Mouse (Mus musculus) liver, adult 2 months (tissue): ENCODE results near the gene Gimap9. TPM values are rescaled to one million over a fixed set of nuclear protein-coding genes. Genes with fewer than 3 reads are reported as not detected.
A peak's percentile ranks its signal among the peaks of the same experiment; 100 is the strongest.

Experiments used
- DNase-seq: peaks from one replicate; pipeline ENCODE4 v3.0.0-alpha.2; 2011; ENCODE audit warnings: low read depth, low spot score; ENCODE audit errors: extremely low read depth
- H3K27ac ChIP-seq: fragments of 200-500 bp; replicated peaks from 2 replicates; pipeline ENCODE4 v1.5.1; 2012; ENCODE audit warnings: low read depth, mild to moderate bottlenecking, control low read depth, inconsistent platforms, low read length; ENCODE audit not compliant: insufficient read depth
- H3K27me3 ChIP-seq: fragments of 200-500 bp; 2 replicates; pipeline ENCODE4 v1.6.1; 2012; ENCODE audit warnings: mild to moderate bottlenecking, moderate library complexity, low read length, inconsistent platforms; ENCODE audit not compliant: control insufficient read depth, insufficient read depth
- H3K36me3 ChIP-seq: fragments of 200-500 bp; 2 replicates; pipeline ENCODE4 v1.6.1; 2012; ENCODE audit warnings: low read length, inconsistent platforms; ENCODE audit not compliant: control insufficient read depth, insufficient read depth
- H3K4me1 ChIP-seq: fragments of 200-500 bp; 2 replicates; pipeline ENCODE4 v1.6.1; 2011; ENCODE audit warnings: low read length; ENCODE audit not compliant: control insufficient read depth, insufficient read depth
- H3K4me3 ChIP-seq: fragments of 200-500 bp; 2 replicates; pipeline ENCODE4 v1.5.1; 2011; ENCODE audit warnings: low read depth, mild to moderate bottlenecking, control low read depth, low read length, moderate library complexity; ENCODE audit not compliant: insufficient read depth
- H3K79me2 ChIP-seq: fragments of 200-500 bp; 2 replicates; pipeline ENCODE4 v1.6.1; 2012; ENCODE audit warnings: inconsistent platforms, mild to moderate bottlenecking, low read length, moderate library complexity; ENCODE audit not compliant: control insufficient read depth, insufficient read depth
- H3K9ac ChIP-seq: fragments of 200-500 bp; 2 replicates; pipeline ENCODE4 v1.6.1; 2012; ENCODE audit warnings: low read depth, mild to moderate bottlenecking, control low read depth, inconsistent platforms, low read length
- CTCF ChIP-seq: fragments of 200-500 bp; IDR thresholded peaks from 2 replicates; pipeline ENCODE4 v1.5.1; 2011; ENCODE audit warnings: low read depth, low read length, control low read depth
- POLR2A ChIP-seq: fragments of 200-500 bp; IDR thresholded peaks from 2 replicates; pipeline ENCODE4 v1.6.1; 2011; ENCODE audit warnings: low read length, control low read depth; ENCODE audit not compliant: insufficient read depth; ENCODE audit errors: extremely low read depth
- WGBS: fragments of 180-500 bp; shearing (Covaris S2); methylation state at CpG from one replicate; pipeline ENCODE4 v1.1.7; 2018; 5-methylcytosine and 5-hydroxymethylcytosine counted together
- polyA plus RNA-seq: library from polyadenylated mRNA; depleted of rRNA; stranded (reverse); fragments of >200 nt; gene quantifications from 2 replicates; pipeline ENCODE4 v1.2.3, GENCODE M21; 2012
- total RNA-seq: library from RNA; depleted of rRNA; stranded (reverse); fragments of >200 nt; gene quantifications from 2 replicates; pipeline ENCODE4 v1.2.3, GENCODE M21; 2014

Gimap9 gene
- total and polyA plus RNA-seq, 2 experiments = 4.2 to 12.2 TPM

DNA sequence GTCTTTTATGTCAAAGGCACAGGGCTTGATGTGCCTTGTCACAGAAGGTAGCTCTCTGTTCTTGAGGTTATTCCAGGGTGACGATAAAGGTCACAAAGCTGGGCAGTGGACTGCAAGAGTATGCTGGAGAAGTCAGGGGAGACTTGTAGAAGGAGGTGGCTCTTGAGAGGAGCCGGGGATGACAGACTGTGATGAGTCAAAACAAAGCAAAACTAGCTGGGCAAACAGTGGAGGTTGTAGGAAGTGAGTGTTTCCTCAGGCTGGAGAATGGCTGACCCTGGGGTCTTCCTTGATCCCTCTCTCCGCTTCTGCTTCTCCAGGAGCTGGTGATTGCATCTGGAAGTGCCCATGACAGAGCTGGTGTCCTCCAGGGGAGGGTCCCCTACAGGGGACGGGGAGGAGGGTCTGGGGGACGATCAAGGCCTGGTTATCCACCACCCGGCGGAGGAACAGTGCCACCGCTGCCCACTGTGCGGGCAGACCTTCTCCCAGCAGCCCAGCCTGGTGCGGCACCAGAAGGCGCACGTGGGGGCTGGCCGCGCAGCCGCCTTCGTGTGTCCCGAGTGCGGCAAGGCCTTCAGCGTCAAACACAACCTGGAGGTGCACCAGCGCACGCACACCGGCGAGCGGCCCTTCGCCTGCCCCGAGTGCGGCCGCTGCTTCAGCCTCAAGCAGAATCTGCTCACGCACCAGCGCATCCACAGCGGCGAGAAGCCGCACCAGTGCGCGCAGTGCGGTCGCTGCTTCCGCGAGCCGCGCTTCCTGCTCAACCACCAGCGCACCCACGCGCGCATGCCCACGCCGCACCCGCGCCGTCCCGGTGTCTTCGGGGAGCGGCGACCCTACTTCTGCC lies 46.9 kb upstream of the Gimap9 start:
- Histone ChIP-seq H3K79me2 (no peaks in the 10 kb centered on the region), H3K4me1 (no peaks in the 10 kb centered on the region), H3K36me3 (no peaks in the 10 kb centered on the region), H3K9ac (peak overlapping the region; percentile 47; the same call in 1 of the 2 replicates), H3K27ac (no peak overlapping the region), H3K27me3 (peaks cover 12% of the 10 kb centered on the region), H3K4me3 (peak overlapping the region; percentile 54; the same call in 1 of the 2 replicates)
- no peak for TF ChIP-seq POLR2A
- no peak for TF ChIP-seq CTCF
- WGBS = 34% methylated on average over 54 of the region's 54 CpGs
- no peak for DNase-seq

DNA sequence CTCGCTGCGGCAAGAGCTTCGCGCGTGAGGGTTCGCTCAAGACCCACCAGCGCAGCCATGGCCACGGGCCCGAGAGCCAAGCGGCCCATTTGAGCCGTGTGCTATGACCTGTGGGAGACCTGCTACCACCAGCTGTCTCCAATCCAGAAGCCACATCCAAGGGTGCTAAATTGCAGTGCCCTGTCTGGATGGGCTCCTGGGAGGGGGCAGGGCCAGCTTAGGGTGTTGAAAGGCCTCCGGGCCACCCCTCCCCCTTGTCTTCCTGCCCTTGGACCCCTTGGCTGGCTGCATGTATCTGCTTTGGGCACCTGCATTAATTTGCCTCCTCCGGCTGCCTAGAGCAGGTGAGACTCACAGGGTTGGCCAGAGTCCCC lies 46.3 kb upstream of the Gimap9 start:
- Histone ChIP-seq H3K4me3 (peak overlapping the region; percentile 54; the same call in 1 of the 2 replicates), H3K79me2 (no peaks in the 10 kb centered on the region), H3K27ac (no peak overlapping the region), H3K9ac (0 out of 2 replicates have a peak overlapping the region, but pooled peaks have one; percentile 3), H3K4me1 (no peaks in the 10 kb centered on the region), H3K27me3 (peaks cover 12% of the 10 kb centered on the region), H3K36me3 (no peaks in the 10 kb centered on the region)
- DNase-seq = no peak
- 42% methylated on average over 13 of the region's 13 CpGs for WGBS
- no peak for TF ChIP-seq CTCF

DNA sequence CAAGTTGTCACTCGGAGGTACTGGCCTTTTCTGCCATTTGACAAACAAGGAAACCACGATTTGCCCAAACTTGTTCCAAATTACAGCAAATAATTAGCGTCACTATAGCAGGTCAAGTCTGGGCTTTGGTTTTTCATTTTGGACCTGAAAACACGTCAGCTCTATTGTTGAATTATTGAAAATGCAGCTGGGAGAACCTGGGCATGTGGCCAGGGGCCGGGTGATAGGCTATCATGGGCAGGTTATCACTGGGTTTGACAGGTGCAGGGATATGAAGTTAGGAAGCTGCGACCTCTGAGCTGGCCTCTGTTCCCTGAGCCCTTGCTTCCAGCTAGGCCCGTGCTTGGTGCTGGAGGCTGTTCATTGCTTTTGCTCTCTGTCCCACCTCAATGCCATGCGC lies 45.1 kb upstream of the Gimap9 start:
- 89% methylated on average over 8 of the region's 8 CpGs for WGBS
- TF ChIP-seq CTCF (no peak), POLR2A (no peak)
- H3K27me3 ChIP-seq = peaks cover 12% of the 10 kb centered on the region

DNA sequence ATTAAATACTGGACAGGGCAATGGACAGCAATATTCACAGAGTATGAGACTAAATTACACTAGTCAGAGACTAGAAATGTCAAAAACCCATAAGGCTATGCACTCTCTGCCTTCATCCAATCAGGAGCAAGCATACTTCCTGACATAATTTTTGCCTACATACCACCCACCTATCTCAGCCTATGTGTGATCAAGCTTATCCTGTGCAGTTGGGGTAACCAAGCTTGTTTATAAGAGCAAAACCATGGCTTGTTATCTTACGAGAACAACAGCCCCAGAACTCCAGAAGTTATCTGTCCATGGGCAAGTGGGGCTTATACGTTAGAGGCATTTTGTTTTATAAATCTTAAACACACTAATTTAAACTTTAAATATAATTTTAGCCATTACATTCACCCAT lies 40.8 kb upstream of the Gimap9 start:
- TF ChIP-seq POLR2A = no peak
- no peak for TF ChIP-seq CTCF
- Histone ChIP-seq H3K4me3 (no peak overlapping the region), H3K27ac (no peak overlapping the region), H3K27me3 (no peaks in the 10 kb centered on the region), H3K79me2 (no peaks in the 10 kb centered on the region), H3K9ac (no peak overlapping the region), H3K4me1 (no peaks in the 10 kb centered on the region), H3K36me3 (no peaks in the 10 kb centered on the region)
- WGBS = 84% methylated on average over 2 of the region's 2 CpGs
- DNase-seq = no peak

More for the DNA sequence above, 45.1 kb upstream of the Gimap9 start:
- no peak overlapping the region for H3K27ac ChIP-seq
- no peak for DNase-seq
- no peak overlapping the region for H3K9ac ChIP-seq
- H3K4me1 ChIP-seq = no peaks in the 10 kb centered on the region
- no peaks in the 10 kb centered on the region for H3K79me2 ChIP-seq
- no peak overlapping the region for H3K4me3 ChIP-seq
- no peaks in the 10 kb centered on the region for H3K36me3 ChIP-seq

DNA sequence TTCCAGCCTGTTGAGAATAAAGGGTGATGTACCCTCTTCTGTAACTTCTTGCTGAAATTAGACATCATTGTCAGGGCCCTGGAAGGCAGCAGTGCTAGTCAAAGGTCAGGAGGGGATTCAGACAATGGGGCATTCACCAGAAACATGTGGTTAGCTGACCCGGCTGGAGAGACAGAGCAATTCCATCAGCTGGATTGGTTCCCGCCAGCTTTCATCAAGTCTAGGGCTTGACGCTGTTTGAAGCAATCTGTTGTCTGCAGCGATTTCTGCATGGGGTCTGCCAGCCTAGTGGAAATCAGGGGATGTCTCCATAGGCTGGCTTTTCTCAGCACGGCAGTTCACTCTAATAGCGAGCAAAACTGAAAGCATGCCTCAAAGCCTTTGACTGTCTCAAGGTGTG lies 39.4 kb upstream of the Gimap9 start:
- no peak for DNase-seq

DNA sequence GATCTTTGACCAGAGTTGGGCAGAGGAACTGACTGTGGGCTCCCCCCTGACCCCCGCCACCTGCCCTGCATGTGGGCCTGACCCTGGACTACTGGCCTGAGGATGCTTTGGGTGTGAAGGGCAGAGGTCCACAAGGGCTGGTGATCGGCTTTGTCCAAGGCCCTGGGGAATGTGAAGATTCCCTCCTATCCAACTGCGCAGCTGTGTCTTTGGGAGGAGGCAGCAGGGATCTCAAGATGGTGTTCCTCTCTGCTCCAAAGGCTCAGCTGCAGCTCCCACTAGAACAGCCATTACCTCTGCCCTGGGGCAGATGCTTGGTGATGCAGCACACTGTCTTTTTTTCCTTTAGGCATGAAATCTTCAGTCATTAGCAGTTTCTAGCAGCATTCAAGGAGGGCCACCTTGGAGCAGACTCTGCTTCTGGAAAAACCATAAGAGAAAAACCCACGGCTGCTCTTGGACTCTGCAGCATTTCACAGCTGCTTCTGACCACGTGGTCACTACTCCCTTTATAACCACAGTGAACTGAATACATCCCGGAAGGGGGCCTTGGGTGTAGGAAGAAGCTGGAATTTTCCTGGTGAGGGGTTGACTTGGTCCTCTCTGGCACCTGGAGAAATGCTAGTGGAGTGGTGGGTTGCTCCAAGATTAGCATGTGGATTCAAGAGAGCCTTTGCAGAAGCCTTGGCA lies 38.0 kb upstream of the Gimap9 start:
- TF ChIP-seq CTCF (no peak), POLR2A (no peak)

More for the DNA sequence above, 39.4 kb upstream of the Gimap9 start:
- 88% methylated on average over 6 of the region's 6 CpGs for whole genome bisulfite sequencing
- Histone ChIP-seq H3K79me2 (no peaks in the 10 kb centered on the region), H3K27me3 (no peaks in the 10 kb centered on the region), H3K27ac (no peak overlapping the region), H3K9ac (no peak overlapping the region), H3K4me1 (no peaks in the 10 kb centered on the region), H3K36me3 (no peaks in the 10 kb centered on the region), H3K4me3 (no peak overlapping the region)
- no peak for TF ChIP-seq POLR2A
- TF ChIP-seq CTCF = no peak

More for the DNA sequence above, 38.0 kb upstream of the Gimap9 start:
- H3K79me2 ChIP-seq = no peaks in the 10 kb centered on the region
- no peaks in the 10 kb centered on the region for H3K27me3 ChIP-seq
- no peak overlapping the region for H3K4me3 ChIP-seq
- H3K27ac ChIP-seq = no peak overlapping the region
- WGBS = 75% methylated on average over 6 of the region's 6 CpGs
- no peaks in the 10 kb centered on the region for H3K4me1 ChIP-seq
- no peaks in the 10 kb centered on the region for H3K36me3 ChIP-seq
- no peak for DNase-seq
- H3K9ac ChIP-seq = no peak overlapping the region
